Mouse (Mus musculus) thymus, postnatal 0 days (tissue): ENCODE data around the gene Tvp23a. TPM values are rescaled to one million over a fixed set of nuclear protein-coding genes. Genes with fewer than 3 reads are reported as not detected.

Experiments used
- DNase-seq: peaks from one replicate; pipeline ENCODE4 v3.0.0-alpha.2; 2015; ENCODE audit warnings: low spot score
- polyA plus RNA-seq: library from polyadenylated mRNA; unstranded; fragments of >200 nt; fragmentation: Nextera tagmentation; extraction: Ambion mirVana; gene quantifications from 2 replicates; pipeline ENCODE4 v1.2.1, GENCODE M21; 2015

The Tvp23a gene
- polyA plus RNA-seq = 3.1 and 3.6 TPM in 2 replicates

GRCm38 (mm10) chr16:10447264-10447594, at the start of gene Tvp23a:
TSS of gene Tvp23a (minus strand) at chr16:10447362.
- DNase-seq = no peak

DNA sequence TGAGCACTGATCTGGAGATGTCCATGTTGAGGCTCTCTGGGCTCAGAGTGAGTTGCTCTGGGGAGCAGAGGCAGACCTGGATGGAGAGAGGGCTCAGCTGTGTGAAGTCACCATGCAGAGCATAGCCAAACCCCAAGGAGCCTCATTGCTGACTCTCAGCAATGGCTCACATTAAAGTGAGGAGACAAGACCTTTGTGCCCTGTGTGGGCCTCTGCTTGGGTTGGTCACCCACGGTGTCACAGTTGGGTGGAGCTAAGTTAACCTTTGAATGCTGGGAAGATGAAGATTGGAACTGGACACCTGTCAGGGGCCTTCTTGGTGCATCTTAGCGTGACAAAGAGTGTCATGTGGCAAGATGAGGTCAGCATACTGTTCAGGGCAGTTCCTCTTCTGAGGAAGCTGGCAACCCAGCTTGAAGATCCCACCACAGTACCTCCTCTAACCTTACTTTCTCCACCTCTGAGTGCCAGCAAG, 48.7 kb upstream of the Tvp23a start:
- no peak for DNase-seq

GRCm38 (mm10) chr16:10492587-10492986, 45.4 kb upstream of the Tvp23a start:
- DNase-seq = no peak

GRCm38 (mm10) chr16:10491716-10492115, 44.6 kb upstream of the Tvp23a start:
- no peak for DNase-seq

DNA sequence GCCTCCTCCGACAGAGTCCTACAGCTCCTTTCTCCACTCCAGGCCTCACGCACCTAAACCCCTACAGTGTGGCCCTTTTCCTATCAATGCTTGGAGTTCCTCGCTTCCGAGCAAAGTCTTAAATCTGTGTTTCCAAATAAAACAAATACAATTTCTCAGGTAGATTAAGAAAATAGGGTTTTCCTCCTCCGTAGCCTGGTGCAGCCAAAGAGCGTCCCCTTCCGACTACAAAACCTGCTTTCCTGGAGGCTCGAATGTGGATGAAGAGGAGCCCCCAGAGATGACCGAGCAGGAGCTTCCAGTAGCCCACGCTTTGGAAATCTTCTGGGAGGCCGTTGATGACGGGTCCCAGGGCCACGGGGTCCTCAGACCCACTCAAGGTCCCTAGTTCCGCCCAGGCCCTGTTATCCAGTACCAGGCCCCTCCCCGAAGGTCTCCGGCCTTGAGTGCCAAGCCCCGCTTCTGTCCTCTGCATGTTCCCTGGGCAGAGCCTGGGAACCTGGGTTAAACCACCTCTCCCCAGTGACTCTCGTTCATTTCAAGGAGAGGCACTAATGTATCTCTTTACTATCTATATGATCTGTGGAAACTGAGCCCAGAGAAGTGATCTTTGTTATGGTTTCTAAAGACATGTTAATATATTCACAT, 43.5 kb upstream of the Tvp23a start:
- DNase-seq = no peak

- DNase-seq = no peak
Observed at GRCm38 (mm10) chr16:10489904-10490457, 42.8 kb upstream of the Tvp23a start.

DNA sequence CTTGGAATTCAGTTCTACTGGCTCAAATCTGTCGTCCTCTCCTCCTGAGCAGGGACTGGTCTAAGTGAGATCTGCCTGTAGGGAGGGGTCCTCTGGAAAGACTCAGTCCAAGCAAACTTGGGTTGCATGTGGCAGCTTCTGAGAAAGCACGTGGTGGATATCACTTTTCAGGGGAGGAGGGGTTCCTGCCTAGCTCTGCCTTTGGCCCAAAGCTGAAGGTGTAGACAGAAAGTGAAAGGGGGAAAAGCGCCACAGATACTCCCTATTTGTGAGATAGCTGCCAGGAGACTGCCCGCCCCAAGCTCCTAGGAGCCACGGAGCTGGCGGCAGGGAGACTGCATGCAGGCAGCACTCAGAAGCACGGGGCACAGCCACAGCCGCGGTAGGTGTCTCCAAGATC, 42.3 kb upstream of the Tvp23a start:
- no peak for DNase-seq

- DNase-seq = no peak
Observed at GRCm38 (mm10) chr16:10488769-10489481, 41.8 kb upstream of the Tvp23a start.

DNA sequence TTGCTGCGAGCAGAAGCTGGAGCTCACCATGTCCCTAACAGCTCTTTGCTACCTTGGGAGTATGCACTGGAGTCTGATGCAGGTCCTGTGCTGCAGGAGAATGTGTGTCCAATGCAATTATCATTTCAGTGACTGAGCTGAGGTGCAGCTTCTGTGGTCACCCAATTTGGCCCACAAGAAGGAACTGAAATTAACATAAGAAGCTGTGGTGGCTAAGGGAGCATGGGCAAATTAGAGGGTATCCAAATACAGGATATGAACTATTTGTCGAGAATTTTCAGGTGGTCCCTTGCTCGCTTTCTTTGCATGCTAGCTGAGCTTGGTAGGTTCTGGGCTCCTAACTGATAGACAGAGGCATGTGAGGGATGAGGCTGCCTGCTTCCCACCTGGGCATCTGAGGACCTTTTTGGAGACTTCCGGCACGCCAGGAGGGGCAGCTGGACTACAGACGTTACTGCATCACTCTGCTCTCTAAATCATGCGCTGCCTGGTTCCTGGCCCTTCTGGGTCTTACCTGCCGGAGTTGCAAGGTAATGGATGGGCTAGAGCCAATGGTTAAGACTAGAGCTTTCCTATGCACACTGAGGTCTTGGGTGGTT, 40.8 kb upstream of the Tvp23a start:
- DNase-seq = no peak

GRCm38 (mm10) chr16:10486993-10487392, 39.8 kb upstream of the Tvp23a start:
- no peak for DNase-seq

DNA sequence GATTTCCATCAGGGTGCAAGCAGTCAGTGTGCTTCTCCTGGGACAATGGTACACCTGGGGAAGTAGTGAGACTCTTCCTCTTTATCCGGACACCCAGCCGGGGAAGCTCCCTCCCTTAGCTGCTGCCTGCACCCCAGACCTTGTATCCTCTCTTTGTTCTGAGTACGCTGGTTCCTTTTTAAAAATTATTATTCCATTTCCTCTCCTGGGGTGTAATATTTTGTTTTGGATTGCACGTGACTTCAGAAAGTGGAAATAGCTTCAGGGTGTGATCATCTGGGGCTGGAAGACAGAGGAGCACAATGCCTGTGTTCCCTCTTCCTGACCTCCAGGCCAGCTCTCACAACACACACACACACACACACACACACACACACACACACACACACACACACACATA, 35.2 kb upstream of the Tvp23a start:
- DNase-seq = no peak

- DNase-seq = no peak
Observed at GRCm38 (mm10) chr16:10479857-10480256, 32.7 kb upstream of the Tvp23a start, which contains the start of gene Ciita. TSS of gene Ciita (plus strand) at chr16:10480059.

DNA sequence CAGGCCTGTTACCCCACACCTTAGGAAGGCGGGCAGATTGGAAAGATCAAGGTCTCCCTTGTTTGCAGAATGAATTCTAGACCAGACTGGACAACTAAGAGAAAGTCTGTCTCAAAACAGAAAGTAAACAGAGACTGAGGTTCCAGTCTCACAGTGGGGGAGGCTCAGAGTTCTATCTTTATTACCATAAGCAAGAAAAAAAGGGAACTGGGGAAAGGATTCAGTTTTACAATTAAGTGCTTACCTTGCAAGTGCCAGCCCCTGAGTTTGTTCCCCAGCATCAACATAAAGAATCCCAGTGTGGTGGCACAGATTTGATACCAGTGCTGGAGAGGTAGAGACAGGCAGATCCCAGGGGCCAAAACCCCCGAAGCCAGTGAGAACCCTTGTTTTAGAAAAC, 28.8 kb upstream of the Tvp23a start:
- no peak for DNase-seq

GRCm38 (mm10) chr16:10474956-10475355, 27.8 kb upstream of the Tvp23a start:
- no peak for DNase-seq

- DNase-seq = no peak
Observed at GRCm38 (mm10) chr16:10471950-10472349, 24.8 kb upstream of the Tvp23a start.

DNA sequence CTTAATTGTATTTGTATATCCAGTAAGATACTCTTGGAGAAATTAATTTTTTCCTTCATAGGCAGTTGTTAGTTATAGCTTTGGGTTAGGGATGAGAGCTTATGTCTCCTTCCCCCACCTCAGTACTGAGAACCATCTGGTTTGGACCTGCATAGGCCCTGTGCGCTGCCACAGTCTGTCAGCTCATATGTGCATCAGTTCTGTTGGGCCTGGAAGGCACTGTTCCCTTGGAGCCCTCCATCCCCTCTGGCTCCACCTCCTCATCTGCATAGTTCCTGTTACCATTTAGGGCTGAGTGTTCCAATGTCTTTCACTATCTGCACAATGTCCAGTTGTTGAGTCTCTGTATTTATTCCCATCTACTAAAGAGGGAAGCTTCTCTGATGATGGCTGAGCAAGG, 21.0 kb upstream of the Tvp23a start:
- DNase-seq = no peak

DNA sequence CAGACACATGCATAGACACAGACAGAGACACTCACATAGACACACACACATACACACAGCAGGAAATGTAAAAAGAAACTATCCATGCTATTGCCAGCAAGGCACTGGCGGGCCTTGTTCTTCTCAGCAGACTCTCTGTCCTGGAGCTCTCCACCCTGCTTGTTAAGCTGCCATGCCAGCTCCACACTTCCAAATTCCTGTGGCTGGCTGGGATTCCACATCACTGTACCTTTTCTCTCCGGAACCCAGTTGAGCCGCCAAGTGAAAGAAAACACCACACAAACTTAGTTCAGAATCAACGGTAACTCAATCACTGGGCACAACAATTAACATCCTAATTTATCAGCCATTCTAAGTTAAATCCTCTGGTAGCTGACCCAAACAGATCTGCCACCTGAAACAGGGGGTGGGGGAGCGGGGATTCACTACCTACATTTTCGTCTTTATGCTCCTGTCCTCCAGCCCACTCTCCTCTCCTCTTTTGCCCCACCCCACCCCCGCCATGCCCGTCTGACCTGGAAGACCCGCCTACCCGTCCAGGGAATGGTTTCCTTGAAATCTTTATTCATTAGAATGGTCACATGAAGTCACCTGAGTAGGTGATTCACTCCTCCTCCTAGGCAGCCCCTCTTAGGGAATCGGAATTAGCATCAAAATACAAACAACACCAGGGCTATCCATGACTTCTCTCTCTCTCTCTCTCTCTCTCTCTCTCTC, 20.4 kb upstream of the Tvp23a start:
- DNase-seq = no peak

GRCm38 (mm10) chr16:10465011-10465681, 18.0 kb upstream of the Tvp23a start:
- DNase-seq = no peak

DNA sequence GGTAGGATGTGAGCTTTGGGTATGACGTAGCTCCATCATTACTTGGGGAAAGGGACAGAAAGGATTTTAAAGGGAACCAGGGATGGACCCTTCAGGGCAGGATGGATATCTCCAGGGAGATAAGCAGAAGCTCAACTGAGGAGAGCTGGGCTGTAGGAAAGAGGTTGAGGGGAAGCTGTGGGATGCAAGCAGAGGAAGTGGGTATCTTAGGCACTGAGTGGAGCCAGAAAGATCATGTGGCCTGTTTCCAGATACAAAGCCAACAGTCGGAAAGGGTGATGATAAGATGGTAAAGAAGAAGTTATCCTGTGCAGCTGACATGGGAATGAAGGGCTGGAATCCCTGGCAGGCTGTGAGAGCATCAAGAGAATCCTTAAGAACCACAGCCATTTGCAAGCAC, 14.0 kb upstream of the Tvp23a start:
- no peak for DNase-seq

DNA sequence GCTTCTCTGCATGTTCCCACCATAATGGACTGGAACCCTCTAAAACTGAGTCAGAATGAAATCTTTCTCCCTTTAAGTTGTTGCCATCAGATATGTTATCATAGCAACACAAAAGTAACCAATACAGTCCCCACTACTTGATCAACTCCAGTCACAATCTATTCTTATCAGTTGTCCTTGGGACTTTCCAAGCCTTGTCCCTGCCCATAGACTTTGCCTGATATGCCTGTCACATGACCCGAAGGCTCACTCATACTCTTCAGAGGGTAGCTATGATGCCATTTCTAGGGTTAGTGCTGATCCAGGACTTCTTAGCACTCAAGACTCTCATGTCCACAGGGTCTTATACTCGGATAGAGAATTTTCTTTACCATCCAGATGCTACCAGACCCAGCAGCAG, 13.0 kb upstream of the Tvp23a start:
- DNase-seq = no peak

- no peak for DNase-seq
Observed at GRCm38 (mm10) chr16:10454583-10454974, 7.4 kb upstream of the Tvp23a start.
